Mouse (Mus musculus) lung, postnatal 0 days (tissue): ENCODE measurements around the gene Ass1. TPM values are rescaled to one million over a fixed set of nuclear protein-coding genes. Genes with fewer than 3 reads are reported as not detected.

ENCODE experiments used
- ATAC-seq: fragments of 200-750 bp; cut with Nextera tagmentation; 2 replicates; pipeline ENCODE4 v1.8.0; 2017; ENCODE audit warnings: moderate library complexity
- DNase-seq: peaks from one replicate; pipeline ENCODE4 v3.0.0-alpha.2; 2016; ENCODE audit warnings: low spot score
- H3K27ac ChIP-seq: fragments of 300-500 bp; sonication (generic); 2 replicates; pipeline ENCODE4 v1.5.1; 2014; ENCODE audit warnings: antibody characterized with exemption, mild to moderate bottlenecking, low read length, mixed read lengths
- H3K27me3 ChIP-seq: fragments of 300-500 bp; sonication (generic); replicated peaks from 2 replicates; pipeline ENCODE4 v1.6.1; 2014; ENCODE audit warnings: low read length, mixed read lengths; ENCODE audit not compliant: insufficient read depth
- H3K36me3 ChIP-seq: fragments of 300-500 bp; sonication (generic); 2 replicates; pipeline ENCODE4 v1.6.1; 2014; ENCODE audit warnings: low read length, mixed read lengths; ENCODE audit not compliant: insufficient read depth
- H3K4me1 ChIP-seq: fragments of 300-500 bp; sonication (generic); 2 replicates; pipeline ENCODE4 v1.6.1; 2014; ENCODE audit warnings: antibody characterized with exemption, low read depth, low read length, mixed read lengths; ENCODE audit not compliant: insufficient read depth
- H3K4me2 ChIP-seq: fragments of 300-500 bp; sonication (generic); replicated peaks from 2 replicates; pipeline ENCODE4 v1.6.1; 2014; ENCODE audit warnings: low read depth, mild to moderate bottlenecking, low read length, moderate library complexity, mixed read lengths
- H3K4me3 ChIP-seq: fragments of 300-500 bp; sonication (generic); 2 replicates; pipeline ENCODE4 v1.5.1; 2014; ENCODE audit warnings: low read depth, low read length
- H3K9ac ChIP-seq: fragments of 300-500 bp; sonication (generic); replicated peaks from 2 replicates; pipeline ENCODE4 v1.6.1; 2014; ENCODE audit warnings: low read depth, mild to moderate bottlenecking
- H3K9me3 ChIP-seq: fragments of 300-500 bp; sonication (generic); 2 replicates; pipeline ENCODE4 v1.6.1; 2016; ENCODE audit warnings: low read length, mixed read lengths
- CTCF ChIP-seq: IDR thresholded peaks from 2 replicates; pipeline ENCODE4 v1.5.1; 2016; ENCODE audit warnings: antibody characterized with exemption, mild to moderate bottlenecking
- EP300 ChIP-seq: IDR thresholded peaks from 2 replicates; pipeline ENCODE4 v1.6.1; 2016; ENCODE audit warnings: antibody characterized with exemption, mild to moderate bottlenecking, control low read depth
- WGBS: fragments of 180-500 bp; shearing (Covaris S2); extraction: QIAGEN DNeasy Blood & Tissue Kit; methylation state at CpG from one replicate; pipeline ENCODE4 v1.1.7; 2014; 5-methylcytosine and 5-hydroxymethylcytosine counted together
- polyA plus RNA-seq: library from polyadenylated mRNA; unstranded; fragments of >200 nt; fragmentation: Nextera tagmentation; extraction: Ambion mirVana; gene quantifications from 2 replicates; pipeline ENCODE4 v1.2.1, GENCODE M21; 2015

Gene Ass1
- polyA plus RNA-seq, 1 experiment from 2014 or later = 27.0 TPM

DNA sequence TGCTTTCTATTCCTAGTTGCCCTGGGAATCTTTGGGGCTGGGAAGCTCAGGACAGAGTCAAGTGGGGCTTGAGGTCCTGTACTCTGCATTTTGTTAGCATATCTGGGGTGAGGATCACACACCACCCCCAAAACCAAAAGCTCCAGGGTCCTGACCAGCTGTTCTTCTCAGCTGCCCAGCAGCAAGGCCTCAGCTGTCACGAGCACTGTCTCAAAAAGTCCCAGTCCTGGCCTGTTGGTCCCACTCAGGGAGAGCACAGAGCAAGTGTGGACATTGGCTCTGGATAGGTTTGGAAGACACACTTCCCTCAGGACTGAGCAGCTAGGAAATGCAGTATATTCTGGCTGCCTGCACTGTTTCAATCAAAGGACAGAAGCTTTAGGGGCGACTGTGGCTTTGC lies 20.5 kb downstream of the Ass1 start:
- no peak for ATAC-seq
- Histone ChIP-seq H3K4me1 (no peaks in the 10 kb centered on the region), H3K27me3 (no peaks in the 10 kb centered on the region), H3K36me3 (no peaks in the 10 kb centered on the region), H3K4me3 (no peak overlapping the region), H3K4me2 (no peak overlapping the region), H3K9ac (no peak overlapping the region), H3K9me3 (no peaks in the 10 kb centered on the region), H3K27ac (no peak overlapping the region)
- TF ChIP-seq CTCF = no peak
- TF ChIP-seq EP300 = no peak
- 69% methylated on average over 2 of the region's 2 CpGs for WGBS
- no peak for DNase-seq

DNA sequence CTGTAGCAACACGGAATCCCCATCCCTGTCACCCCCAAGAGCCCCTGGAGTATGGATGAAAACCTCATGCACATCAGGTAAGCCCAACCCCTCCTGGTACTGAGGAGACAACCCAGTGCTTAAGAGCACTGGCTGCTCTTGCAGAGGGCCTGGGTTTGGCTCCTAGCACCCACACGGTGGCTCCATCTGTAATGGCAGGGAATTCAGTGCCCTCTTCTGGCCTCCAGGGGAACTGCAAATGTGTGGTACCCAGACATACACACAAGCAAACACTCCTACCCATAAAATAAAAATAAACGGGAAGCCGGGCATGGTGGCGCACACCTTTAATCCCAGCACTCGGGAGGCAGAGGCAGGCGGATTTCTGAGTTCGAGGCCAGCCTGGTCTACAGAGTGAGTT lies 22.3 kb downstream of the Ass1 start:
- Histone ChIP-seq H3K4me2 (no peak overlapping the region), H3K4me3 (no peak overlapping the region), H3K4me1 (no peaks in the 10 kb centered on the region), H3K9me3 (no peaks in the 10 kb centered on the region), H3K36me3 (no peaks in the 10 kb centered on the region), H3K27me3 (no peaks in the 10 kb centered on the region), H3K9ac (no peak overlapping the region), H3K27ac (no peak overlapping the region)
- TF ChIP-seq EP300 = no peak
- TF ChIP-seq CTCF = peak; percentile 26
- ATAC-seq (no peak), DNase-seq (no peak)
- 90% methylated on average over 8 of the region's 8 CpGs for WGBS

DNA sequence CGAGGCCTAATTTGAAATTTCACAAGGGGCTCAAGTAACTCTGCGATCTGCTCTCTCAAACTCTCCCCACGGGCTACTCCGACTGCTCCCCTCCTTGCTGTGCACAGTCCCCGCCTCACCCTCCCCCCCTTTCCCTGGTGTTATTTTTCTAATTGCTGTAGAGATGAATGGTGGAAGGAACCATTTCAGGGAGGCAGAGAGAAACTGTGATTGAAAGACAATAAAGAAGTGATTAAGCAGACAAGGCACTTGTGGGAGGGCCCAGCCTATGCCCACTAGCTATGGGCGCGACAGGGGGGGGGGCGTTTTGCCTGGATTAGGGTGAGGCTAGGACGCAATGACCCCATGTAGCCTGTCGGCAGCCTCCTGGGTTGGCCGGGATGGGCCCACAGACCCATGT lies 23.2 kb downstream of the Ass1 start:
- Histone ChIP-seq H3K36me3 (no peaks in the 10 kb centered on the region), H3K9me3 (no peaks in the 10 kb centered on the region), H3K9ac (no peak overlapping the region), H3K27me3 (no peaks in the 10 kb centered on the region), H3K4me2 (no peak overlapping the region), H3K27ac (no peak overlapping the region), H3K4me3 (no peak overlapping the region), H3K4me1 (no peaks in the 10 kb centered on the region)
- TF ChIP-seq CTCF (no peak), EP300 (no peak)
- no peak for ATAC-seq
- no peak for DNase-seq
- WGBS = 77% methylated on average over 11 of the region's 11 CpGs

DNA sequence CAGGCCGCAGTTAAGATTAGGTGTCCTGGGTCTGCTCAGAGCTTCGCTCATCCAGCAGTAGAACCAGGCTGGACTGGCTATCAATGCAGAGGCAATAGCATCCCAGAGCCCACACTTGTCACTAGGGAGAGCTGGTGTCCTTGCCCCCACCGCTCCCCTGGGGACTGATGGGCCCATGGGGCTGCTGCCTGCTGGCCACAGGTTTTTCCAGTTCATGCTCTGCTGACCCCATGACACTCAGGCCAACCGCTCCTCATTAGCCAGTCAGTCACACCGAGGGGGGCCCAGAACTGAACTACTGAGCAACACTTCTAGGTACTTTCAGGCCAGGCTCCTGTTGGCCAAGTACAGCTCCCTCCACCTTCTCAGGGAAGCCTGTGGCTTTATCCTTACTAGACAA lies 24.3 kb downstream of the Ass1 start:
- TF ChIP-seq EP300 (no peak), CTCF (no peak)
- Histone ChIP-seq H3K36me3 (no peaks in the 10 kb centered on the region), H3K27me3 (no peaks in the 10 kb centered on the region), H3K4me3 (no peak overlapping the region), H3K9ac (no peak overlapping the region), H3K4me1 (no peaks in the 10 kb centered on the region), H3K27ac (no peak overlapping the region), H3K9me3 (no peaks in the 10 kb centered on the region), H3K4me2 (no peak overlapping the region)
- WGBS = 67% methylated on average over 5 of the region's 5 CpGs
- ATAC-seq (no peak), DNase-seq (no peak)

DNA sequence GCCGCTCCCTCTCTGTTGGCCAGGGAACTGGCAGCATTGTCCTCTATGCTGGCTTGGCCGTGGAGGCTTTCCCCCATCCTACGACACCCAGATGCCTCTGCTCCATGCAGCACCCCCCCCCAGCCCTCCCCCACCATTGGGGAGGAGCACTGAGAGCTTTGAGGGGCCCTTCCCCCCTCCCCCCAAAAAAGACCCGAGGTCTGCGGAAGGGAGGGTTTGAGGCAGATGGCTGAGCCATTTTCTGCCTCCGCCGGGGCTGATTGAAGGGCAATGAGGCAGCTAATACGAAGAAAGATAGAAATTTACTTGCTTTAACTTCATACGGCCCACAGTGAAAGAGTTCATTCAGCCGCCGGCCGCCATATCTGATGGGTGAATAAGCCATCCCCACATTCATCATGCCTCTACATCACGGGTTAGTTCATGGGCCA lies 25.1 kb downstream of the Ass1 start:
- Histone ChIP-seq H3K4me1 (no peaks in the 10 kb centered on the region), H3K36me3 (no peaks in the 10 kb centered on the region), H3K27ac (no peak overlapping the region), H3K4me2 (no peak overlapping the region), H3K4me3 (no peak overlapping the region), H3K9ac (no peak overlapping the region), H3K9me3 (no peaks in the 10 kb centered on the region), H3K27me3 (no peaks in the 10 kb centered on the region)
- DNase-seq (no peak), ATAC-seq (no peak)
- TF ChIP-seq CTCF = no peak
- TF ChIP-seq EP300 = no peak
- 68% methylated on average over 12 of the region's 13 CpGs for WGBS

DNA sequence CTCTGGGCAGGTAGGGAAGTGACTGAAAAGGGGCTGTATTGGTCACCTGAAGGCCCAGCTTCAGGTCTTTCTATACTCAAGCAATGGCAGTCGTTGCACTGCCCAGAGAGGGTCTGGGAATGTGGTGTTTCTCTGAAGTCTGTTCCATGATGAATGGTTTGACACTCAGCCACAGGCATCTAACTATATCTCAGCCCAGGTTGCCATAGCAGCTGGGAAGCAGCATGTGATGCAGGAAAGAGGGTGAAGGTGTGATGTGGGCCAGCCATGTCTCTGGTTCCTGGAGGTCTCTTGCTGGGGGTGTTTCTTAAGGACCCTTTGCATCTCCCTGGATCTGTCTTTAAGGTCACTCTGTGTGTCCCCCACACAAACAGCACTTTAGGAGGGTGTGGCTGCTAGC lies 26.1 kb downstream of the Ass1 start:
- Histone ChIP-seq H3K4me1 (no peaks in the 10 kb centered on the region), H3K27ac (no peak overlapping the region), H3K4me2 (no peak overlapping the region), H3K4me3 (no peak overlapping the region), H3K36me3 (no peaks in the 10 kb centered on the region), H3K9me3 (no peaks in the 10 kb centered on the region), H3K27me3 (no peaks in the 10 kb centered on the region), H3K9ac (no peak overlapping the region)
- 13% methylated on average over 1 of the region's 1 CpGs for WGBS
- TF ChIP-seq EP300 = no peak
- TF ChIP-seq CTCF = no peak
- DNase-seq (no peak), ATAC-seq (no peak)

DNA sequence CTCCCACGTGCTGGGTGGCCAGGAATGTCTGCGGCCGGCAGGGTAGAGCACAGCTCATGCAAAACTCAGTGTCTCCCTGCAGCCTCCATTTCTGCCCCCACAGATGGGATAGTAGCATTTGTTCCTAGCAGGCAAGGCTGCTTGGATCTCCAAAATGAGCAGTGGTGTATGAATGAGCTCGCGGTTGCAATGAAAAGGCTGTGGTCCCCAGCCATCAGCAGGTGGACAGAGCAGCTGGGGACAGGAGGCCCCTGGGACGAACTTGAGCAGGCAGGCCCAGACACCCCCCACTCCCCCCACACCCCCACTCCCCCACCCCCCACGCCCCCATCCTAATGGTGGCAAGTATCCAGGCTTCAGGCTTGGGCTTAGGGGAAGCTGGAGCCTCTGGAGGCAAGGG lies 27.1 kb downstream of the Ass1 start:
- Histone ChIP-seq H3K36me3 (no peaks in the 10 kb centered on the region), H3K9me3 (no peaks in the 10 kb centered on the region), H3K4me3 (no peak overlapping the region), H3K4me2 (no peak overlapping the region), H3K9ac (no peak overlapping the region), H3K4me1 (no peaks in the 10 kb centered on the region), H3K27me3 (no peaks in the 10 kb centered on the region), H3K27ac (no peak overlapping the region)
- TF ChIP-seq EP300 (no peak), CTCF (no peak)
- ATAC-seq (no peak), DNase-seq (no peak)
- WGBS = 73% methylated on average over 7 of the region's 7 CpGs
